Mouse (Mus musculus): ENCODE measurements at regions not wholly inside any gene's neighbourhood (a gene's known extent, or its start where the extent isn't known, plus 50 kb on each side); places are given as distances from the start of the nearest gene placed in this dataset.

DNA sequence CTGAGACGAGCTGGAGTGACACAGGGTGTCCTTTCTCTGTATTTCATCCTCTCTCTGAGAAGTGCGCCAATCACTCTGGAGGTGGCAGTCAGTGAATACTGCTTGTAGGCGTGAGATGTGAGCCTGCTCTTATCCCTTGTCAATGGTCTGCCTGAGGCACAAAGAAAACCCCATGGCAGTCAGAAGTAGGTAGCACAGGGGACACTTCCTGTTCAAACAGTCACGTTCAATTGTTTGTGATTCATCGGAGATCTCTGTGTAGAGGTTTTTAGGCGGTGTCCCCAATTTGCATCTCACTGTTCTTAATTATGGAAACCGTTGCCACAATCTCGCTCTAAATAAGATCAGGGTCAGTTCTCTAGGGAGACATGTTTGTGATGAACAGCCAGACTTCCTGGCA lies 447.7 kb downstream of the Glrx3 start:
- DNase-seq (ENCODE audit: low spot score) = no peak

DNA sequence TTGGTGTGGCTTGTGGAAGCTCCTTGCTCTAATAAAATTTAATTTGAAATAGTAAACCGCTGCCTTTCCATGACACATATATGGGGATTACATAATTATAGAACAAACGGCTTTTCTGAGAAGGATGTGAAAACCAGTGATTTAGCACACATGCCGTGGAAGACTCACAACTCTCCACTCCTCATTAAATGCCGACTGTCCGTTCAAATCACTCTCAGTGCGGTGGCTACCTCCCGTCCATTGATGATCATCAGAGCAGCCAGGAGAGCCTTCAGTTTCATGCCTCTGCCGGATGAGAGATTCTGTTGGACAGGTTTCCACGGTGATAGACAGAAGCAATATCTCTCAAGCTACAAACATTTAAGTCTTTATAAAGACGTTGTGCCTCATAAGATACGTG lies 451.3 kb downstream of the Glrx3 start:
- no peak for DNase-seq (ENCODE audit: low spot score)

DNA sequence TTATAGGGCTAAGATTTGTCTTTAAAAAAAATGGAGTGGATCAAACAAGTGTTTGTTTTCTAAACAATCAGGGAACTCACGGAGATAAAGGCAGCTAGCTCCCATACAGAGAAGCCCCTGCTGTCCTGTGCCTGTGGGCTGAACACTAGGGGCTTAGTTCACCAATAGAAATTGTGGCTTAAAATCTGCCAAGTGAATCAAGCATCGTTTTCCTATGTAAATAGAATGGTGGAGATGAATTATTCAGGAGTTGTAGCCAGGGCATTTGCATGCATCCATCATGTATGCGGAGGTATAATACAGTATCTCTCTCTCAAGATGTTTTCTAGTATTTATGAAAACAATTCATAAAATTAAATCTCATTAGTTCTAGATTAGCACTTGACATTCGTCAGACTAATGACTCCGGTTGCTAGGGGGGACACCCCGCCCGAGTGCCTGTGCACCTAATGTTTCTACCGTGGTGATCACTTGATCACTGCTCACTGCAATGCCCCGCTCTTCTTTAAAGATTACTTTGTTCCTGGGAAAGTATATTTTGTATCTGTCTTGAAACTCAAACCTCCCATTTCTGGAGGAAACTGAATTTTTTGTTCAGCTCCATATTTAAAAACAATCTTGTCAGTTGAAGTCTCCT lies 469.1 kb downstream of the Glrx3 start:
- DNase-seq (ENCODE audit: low spot score) = no peak

DNA sequence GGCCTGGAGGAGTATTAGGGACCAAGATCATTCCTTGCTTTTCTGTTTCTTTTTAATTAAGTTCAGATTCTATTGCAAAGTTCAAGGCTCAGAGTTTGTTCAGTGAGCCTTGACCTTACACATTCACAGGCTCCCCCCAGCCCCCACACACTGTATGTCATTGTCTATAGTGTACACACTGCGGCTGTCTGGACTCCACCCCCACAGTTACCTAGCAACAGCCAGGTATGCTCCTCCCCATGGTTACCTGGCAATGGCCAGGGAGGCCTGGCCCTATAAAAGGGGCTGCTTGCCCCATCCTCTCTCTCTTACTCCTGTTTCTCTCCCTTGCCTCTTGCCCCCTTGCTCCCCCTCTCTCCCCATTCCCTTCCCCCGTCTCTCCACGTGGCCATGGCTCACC lies 472.0 kb downstream of the Glrx3 start:
- DNase-seq (ENCODE audit: low spot score) = no peak

DNA sequence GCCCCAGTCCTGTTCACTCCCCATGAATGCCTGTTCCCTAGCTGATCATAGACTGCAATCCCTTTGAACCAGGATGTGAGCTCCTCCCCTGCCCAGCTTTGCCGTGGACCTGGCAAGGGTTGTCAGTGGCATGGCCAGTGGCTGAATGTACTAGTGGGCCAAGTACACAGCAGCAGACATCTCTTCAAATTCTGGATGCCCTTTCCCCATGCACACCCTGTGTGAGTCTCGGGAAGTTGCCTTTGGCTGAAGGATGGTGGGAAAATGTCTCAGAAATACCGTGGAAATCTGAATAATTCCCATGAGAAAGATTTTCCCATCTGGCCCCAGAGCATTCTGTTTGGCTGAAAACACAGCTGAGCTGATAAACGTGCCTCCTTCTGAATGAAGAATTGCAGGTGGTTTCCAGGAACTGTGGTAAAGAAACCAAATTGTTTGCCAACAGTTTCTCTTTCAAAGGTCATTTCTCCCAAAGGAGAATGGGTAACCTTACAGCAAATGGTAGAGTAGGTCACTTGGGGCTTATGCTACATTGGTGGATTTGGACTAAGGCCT lies 476.2 kb downstream of the Glrx3 start:
- no peak for DNase-seq (ENCODE audit: low spot score)

DNA sequence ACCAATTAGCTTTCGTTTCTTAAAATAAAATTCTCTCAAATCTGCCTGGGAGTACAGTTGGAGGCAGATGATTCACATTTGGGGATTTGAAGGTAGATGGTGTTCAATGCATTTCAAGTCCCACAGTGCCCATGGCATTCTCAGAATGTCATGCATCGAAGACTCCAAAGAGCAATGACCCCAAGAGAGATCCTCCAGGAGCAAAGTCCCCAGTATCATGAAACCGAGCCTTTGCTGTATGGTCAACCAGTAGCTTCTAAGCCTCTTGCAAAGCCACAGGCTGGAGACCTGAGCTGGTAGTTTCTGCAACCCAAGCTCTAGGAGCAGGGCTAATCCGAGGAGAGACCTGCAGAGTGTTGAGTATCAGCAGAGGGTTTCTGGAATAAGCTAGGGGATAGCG lies 477.1 kb downstream of the Glrx3 start:
- no peak for DNase-seq (ENCODE audit: low spot score)

DNA sequence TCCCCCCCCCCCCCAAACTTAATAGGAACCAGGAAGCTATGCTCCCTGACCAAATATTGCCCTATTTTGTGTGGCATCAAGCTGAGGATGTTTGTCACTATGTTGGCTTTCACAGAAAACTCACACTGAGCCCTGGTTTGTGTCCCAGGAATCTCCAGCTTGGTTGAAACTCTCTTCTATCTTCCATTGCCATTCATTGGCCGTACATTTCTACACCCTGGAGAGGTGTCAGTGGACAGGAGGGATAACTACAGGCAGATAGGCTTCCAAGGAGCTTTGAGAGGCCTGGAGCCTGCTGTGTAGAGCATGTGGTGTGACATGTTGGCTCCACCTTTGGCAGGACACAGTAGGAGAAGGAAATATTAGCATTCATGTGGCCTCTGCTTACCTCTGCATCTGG lies 478.9 kb downstream of the Glrx3 start:
- DNase-seq (ENCODE audit: low spot score) = no peak

DNA sequence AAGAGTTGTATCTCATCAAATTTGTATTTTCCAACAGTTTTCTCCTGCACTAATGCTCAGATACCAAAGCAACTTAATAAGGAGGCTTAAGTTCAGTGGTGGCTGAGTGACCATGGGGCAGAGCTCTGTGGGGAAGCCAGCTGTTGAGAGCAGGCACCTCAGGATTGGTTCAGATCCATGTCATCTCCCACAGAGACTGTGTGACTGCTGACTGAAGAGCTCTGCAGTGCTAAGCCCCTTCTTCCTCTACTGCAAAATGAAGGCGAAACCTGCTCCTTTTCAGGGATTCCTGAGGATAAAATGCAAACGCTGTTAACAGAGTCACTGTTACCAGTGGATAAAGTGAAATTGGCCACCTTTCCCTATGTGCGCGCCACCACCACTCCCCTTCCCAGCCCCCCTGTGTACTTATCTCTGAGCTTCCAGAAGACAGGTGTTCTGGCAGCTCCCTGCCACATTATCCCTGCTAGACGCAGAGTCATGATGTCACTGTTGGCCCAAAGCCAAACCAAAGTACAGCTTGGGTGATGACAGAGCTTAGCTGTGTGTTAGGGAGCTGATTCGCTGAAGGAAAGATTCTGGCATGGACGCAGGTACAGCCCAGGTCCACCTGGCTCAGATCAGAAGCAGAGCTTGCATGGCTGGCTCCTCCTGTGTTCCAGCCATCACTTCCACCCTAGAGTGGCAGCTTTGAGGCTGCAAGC lies 472.9 kb downstream of the Tcerg1l start:
- DNase-seq (ENCODE audit: low spot score) = peak; percentile 42

DNA sequence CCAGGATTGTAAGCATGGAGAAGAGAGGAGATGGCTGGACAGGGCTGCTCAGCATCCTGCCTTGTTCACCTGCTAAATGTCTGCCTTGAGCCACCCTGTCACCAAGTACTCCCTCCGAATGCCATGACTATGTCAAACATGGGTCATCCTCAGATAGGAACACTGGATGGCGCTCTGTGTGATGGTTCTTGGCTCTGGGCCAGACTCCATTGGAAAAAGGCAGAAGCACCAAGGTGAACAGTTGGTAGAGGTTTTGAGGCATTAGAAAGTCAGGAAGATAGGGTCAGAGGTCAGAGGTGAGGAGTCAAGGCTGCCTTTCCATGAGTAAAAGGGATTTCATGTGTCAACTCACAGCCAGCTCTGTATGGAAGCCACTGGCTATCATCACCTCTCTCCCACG lies 471.9 kb downstream of the Tcerg1l start:
- no peak for DNase-seq (ENCODE audit: low spot score)

DNA sequence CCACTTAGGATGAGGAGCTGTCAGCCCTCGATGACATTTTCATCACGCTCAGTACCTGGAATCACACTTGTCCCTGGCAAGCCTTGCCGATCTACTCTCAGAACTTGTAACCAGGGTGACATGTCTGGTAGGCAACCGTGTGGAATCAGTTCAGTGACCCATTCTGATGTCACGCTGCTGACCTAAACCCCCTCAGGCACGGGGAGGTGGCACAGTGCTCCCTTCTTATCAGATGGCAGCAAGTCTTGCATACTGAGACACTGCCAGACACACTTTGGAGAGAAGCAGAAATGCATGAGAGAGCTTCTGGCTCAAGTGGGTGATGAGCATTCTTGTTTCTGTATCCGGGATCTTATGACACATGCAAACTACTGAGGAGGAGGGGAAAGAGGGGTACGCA lies 470.2 kb downstream of the Tcerg1l start:
- no peak for DNase-seq (ENCODE audit: low spot score)

DNA sequence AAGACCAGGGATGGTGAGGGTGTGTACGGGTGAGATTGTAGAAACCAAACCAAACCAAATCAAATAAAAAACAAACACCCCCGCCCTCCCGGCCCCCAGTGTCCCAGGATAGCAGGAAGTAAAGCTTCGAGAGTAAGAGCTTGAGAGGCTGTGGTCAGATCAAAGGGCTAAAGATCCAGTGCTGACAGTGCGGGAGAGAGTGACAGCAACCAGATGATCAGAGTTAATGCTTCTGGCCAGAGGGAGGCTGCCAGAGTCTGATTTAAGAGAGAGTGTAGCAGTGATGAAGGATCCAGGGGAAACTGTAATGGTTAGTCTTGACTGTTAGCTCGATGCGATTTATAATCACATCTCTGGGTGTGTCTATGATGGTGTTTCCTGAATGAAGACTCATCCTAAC lies 467.3 kb downstream of the Tcerg1l start:
- no peak for DNase-seq (ENCODE audit: low spot score)

DNA sequence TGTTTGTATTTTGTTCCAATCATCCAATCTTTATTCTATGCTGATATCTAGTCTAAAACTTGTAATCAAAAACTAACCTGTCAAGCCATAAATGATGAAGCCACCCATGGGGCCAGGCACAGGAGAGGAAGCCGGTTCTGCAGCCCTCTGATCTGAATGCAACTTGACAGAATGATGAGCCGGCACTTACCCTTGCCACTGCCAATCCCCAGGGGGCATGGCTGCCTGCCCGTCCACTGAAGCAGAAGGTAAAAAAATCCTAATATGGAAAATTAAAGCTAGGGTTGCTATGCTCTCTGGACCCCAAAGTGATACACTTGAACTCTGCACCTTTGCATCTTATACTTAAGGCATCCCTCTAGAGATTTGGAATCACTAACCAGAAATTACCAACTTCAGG lies 461.6 kb downstream of the Tcerg1l start:
- DNase-seq (ENCODE audit: low spot score) = no peak

DNA sequence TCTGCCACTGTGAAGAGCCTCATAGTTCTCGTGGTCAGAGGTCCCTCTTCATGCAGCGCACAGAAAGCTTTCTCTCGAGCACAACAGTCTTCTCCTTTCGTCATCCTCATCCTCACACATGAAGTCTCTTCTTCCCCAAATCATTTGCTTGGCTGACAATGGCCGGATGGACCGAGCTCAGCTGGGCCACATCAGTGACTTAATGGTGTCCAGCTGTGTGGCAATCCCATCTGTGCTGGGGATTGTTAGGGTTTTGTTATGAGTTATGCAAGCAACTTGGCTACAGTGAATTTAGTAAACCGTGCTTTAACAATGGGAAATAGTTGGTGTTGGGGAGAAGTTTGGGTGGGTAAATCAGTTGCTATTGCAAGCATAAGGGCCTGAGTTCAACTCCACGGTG lies 458.4 kb downstream of the Tcerg1l start:
- no peak for DNase-seq (ENCODE audit: low spot score)

DNA sequence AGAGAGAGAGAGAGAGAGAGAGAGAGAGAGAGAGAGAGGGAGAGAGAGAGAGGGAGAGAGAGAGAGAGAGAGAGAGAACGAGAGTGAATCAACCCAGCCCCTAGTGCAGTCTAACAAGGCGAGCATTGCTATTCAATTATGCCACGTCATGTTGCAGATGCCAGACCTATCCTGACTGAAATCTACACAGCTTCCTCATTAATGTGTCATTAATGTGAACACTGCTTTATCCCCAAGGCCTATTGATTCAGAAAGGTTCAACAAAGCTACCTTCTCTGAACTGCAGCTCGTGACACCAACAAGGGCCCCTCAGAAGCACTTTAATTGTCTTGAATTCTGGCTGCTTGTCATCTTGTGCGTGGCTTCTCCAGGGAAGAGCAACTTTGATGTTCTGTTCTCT lies 457.4 kb downstream of the Tcerg1l start:
- DNase-seq (ENCODE audit: low spot score) = no peak

DNA sequence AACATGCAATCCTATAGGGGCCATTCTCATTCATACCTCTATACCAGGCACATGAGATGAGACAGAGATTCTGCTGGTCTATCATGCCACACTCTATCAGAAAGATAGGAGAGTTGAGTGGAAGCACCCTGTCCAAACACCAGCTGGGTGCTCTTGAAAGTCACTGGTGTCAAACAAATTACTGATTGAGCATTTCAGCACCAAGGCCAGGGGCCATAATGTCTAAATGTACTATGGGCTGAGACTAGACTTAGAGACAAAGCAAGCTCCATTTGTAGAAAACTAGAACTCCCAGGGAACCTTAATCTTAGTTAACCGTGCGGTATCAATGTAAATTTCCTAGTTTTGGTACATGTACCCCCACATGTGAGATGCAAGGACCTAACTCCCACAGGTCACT lies 452.5 kb downstream of the Tcerg1l start:
- no peak for DNase-seq (ENCODE audit: low spot score)

DNA sequence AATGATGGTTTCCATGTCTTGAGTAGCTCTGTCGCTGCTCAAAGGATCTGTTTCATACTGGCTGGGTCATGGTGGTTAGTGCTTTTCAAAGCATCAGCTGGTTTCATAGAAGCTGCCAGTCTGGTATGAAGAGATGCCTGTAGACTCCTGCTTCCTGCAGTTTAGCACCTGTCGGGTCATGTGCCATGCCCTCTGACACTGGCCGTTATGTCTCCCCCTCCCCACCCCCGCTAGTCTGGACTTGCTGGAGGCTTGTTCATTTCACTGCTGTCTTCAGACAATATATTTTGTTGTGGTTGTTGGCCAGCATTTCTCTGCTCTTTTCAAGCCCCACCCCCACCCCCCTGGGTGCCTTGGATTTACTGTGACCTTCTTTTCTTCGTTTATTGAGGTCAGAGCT lies 450.1 kb downstream of the Tcerg1l start:
- DNase-seq (ENCODE audit: low spot score) = no peak

DNA sequence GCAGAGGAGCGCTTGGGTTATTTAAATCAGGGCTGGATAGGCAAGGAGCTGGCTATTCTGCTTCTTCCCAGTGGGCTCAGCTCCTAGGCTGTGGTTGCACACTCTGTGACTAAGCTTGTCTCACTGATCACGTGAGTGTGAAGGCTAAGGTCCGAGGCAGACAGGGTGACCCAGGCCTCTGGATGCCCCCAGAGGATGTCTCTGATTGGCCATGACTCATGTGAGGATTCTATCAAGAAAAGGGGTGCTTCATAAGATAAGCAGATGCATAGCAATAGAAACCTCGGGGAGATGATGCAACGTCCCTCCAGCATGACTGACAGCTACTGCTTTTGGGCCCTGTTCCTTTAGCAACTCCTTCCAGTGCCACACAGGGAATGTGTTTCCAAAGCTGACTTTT lies 440.2 kb downstream of the Tcerg1l start:
- no peak for DNase-seq (ENCODE audit: low spot score)

DNA sequence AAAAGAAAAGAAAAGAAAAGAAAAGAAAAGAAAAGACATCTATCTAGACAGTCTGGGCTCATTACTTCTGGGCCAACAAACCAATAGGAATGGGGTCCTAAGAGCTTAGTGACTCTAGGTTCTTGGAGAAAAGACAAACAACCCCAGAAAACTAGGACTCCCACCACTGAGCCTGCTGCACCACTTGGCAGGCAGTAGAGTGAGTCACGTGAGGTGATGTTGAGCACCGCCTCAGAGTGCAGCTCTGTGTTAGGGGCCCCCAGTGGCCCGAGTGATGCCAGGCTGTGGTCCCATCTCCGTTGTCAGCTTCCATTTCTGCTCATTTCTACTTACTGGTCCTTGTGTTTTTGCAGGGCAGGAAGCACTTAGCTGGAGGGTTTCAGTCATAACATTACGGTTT lies 439.7 kb downstream of the Tcerg1l start:
- no peak for DNase-seq (ENCODE audit: low spot score)

DNA sequence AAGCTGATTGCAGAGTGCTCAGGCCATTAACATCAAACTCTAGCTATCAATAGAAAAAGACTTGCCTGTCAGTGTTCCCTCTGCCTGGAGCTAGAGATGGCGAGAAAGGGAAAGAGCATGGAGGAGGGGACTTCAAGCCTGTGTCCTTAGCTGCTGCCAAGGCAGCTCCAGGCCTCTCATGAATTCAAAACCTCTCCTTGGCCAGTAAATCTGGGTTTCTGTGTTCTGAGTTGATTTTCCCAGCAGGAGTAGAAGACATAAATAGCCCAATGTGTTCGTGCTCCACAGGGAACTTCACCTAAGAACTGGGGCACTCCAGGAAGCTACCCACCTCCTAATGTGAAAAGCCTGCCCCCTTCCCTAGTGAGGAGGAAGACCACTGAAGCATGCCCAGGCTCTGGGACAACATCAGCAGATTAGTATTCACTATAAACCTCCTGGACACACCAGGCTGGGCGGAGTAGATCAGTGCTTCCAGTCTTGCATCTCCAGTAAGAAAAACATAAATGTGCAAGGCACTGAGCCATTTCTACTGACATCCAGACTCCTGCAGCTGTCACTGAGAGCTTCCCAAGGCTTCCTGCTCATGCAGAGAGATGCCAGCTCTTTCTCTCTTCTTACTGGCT lies 433.9 kb downstream of the Tcerg1l start:
- no peak for DNase-seq (ENCODE audit: low spot score)

DNA sequence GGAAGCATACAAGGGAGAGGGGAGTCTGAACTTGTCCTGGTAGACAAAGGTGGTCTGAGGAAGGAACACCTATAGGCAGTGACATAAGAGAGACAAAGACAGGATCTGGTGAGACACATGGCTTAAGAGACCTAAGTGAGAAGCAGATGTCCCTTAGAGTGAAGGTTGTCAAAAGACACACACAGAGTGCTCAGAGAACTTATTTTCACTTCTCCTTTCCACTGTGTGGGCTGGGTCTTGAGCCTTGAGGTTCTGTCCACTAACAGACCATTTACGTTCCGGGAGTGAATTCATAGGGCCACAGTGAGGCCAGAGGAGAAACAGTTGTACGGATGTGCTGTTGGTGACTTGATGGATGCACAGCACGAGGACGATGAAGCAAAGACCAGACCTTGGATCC lies 422.8 kb downstream of the Tcerg1l start:
- no peak for DNase-seq (ENCODE audit: low spot score)

DNA sequence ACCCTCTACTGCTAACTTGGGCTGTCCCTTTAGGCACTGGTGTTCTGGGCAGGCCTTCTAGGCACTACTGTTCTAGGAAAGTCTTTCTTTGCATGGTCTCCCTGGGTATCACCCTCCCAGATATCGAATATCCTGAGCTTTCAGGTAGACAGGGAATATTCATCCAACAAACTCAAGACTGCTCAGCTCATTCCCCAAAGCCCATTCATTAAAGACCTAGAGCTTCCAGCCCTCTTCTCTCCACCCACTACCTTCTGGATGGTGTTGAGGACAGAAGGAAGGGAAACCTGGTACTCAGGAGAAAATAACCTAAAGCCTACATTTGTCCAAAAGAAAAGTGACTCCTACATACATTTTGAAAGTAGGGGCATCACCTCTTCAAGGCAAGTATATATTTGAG lies 420.0 kb downstream of the Tcerg1l start:
- DNase-seq (ENCODE audit: low spot score) = no peak

DNA sequence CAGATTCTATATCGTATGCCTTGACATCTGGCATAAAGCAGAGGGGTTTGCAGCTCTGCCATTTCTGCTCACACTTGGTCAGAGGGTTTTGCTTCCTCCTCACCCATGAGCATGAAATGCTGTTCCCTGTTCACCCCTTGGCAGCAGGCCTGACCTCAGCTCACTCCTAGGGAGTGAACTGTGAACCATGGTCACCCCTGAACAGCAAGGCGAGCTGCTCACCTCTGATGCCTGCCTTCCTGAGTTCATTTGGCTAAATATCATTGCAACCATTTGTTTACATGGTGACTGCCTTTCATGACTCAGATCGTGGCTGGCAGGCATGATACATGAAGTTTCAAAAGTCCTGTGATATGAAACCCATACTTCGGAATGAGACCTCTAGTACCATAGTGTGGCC lies 418.2 kb downstream of the Tcerg1l start:
- DNase-seq (ENCODE audit: low spot score) = no peak

DNA sequence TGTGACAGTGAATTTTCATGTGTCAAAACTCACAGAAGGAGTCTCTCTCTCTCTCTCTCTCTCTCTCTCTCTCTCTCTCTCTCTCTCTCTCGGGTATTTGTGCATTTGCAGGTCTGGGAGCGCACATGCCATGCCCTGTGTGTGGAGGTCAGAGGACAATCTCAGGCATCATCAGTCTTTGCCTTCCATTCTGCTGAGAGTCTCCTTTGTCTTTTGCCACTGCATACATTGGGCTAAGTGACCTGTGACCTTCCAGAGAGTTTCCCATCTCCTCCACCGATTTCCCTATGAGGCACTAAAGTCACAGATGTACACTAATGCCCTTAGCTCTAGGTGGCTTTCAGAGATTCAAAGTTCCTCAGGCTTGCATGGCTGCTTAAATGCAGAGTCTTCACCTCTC lies 391.7 kb downstream of the Tcerg1l start:
- no peak for DNase-seq (ENCODE audit: low spot score)

DNA sequence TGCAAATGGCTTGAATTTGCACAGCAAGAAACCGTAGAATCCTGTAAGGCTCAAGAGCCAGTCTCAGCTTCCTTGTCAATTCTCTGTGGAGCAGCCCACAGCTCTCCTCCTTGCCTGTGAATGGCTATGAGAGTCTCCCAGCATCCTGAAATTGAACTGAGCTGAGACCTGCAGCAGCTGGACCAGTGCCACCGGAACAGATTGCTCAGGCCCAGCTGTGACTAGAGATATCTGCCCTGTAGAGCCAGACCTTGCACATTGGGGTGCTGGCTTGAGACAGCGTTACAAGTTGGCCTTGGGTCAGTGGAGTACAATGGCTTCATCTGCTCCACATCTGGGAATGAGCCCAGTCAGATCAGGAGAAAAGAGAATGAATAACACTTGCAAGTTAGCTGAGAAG lies 390.6 kb downstream of the Tcerg1l start:
- DNase-seq (ENCODE audit: low spot score) = peak; percentile 4
